Mouse (Mus musculus): Measurements from ENCODE around the gene Bbc3. TPM values are rescaled to one million over a fixed set of nuclear protein-coding genes. Genes with fewer than 3 reads are reported as not detected.

Gene Bbc3
- polyA plus RNA-seq, 1 experiment = 6.6 TPM

DNA sequence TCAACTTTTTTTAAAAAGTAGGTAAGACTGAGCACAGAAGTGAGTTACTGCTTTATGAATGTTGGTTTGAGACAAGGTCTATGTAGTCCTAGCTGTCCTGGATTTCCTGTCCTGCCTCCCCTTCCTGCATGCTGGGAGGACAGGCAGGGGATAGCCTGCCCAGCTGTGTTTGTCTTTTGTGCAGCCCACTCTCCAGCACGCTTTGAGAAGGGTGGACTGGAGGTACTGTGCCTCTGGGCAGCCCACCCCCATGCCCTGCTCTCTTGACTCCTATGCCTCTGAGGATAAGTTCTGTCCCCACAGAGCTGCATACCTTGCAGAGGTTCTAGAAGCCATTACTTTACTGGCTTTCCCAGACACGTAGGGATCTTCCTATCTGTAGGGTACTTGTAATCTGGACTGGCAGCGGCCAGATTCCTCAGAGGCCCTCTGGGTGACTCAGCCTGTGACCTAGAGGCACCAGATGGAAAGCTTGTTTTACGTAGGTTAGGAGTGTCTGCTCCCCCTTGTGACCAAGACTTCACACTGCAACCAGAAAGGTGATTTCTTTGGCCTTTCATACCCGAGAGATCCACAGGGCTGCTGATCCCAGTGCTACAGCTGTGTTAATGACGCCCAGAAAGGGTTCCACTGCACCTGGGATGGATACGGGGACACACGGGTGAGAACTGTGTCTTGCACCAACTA lies 17.9 kb downstream of the Bbc3 start:
- Histone ChIP-seq H3K27me3 (ENCODE audit: control insufficient read depth, insufficient read depth, insufficient read length) (no peaks in the 10 kb centered on the region), H3K79me2 (ENCODE audit: control insufficient read depth, insufficient read depth) (no peaks in the 10 kb centered on the region), H3ac (ENCODE audit: control insufficient read depth, insufficient read length, low read depth) (peak overlapping the region; percentile 52), H3K36me3 (ENCODE audit: control insufficient read depth, insufficient read depth) (peaks cover 35% of the 10 kb centered on the region), H3K4me3 (ENCODE audit: insufficient read depth, poor library complexity, severe bottlenecking) (no peak overlapping the region), H3K79me3 (ENCODE audit: low read depth) (peaks cover 2% of the 10 kb centered on the region)
- TF ChIP-seq MAX (IDR thresholded peaks at IDR 0.05) = no peak
- TF ChIP-seq FOSL1 (IDR thresholded peaks at IDR 0.05; ENCODE audit: insufficient read depth, low read length, poor library complexity, severe bottlenecking) = no peak
- TF ChIP-seq CTCF (IDR thresholded peaks at IDR 0.05; ENCODE audit: control insufficient read depth, insufficient read depth, insufficient read length) = no peak
- no peak for TF ChIP-seq USF1 (IDR thresholded peaks at IDR 0.05; ENCODE audit: low read depth)
- no peak for TF ChIP-seq CEBPB (IDR thresholded peaks at IDR 0.05; ENCODE audit: low read depth)
- TF ChIP-seq MYOD1 (IDR thresholded peaks at IDR 0.05; ENCODE audit: control insufficient read depth, insufficient read length, low read depth) = no peak

DNA sequence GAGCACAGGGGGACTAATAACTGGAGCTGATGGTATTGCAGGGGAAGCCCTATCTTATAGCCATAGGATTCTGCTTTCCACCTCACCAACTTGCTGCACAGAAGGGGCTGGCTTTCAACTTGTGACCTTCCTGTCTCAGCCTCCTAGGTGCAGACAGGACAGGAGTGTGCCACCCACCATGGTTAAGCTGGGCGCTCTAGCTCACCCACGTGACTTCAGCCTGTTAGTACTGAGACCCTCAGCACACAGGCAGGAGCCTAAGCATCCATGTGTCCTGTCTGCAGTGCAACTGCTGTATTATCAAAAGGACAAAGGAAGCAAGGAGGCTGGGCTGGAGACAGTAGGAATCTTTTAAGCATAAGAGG lies 18.4 kb downstream of the Bbc3 start:
- peaks cover 2% of the 10 kb centered on the region for H3K79me3 ChIP-seq (ENCODE audit: low read depth)
- H3ac ChIP-seq (ENCODE audit: control insufficient read depth, insufficient read length, low read depth) = no peak overlapping the region
- peaks cover 39% of the 10 kb centered on the region for H3K36me3 ChIP-seq (ENCODE audit: control insufficient read depth, insufficient read depth)
- H3K4me3 ChIP-seq (ENCODE audit: insufficient read depth, poor library complexity, severe bottlenecking) = no peak overlapping the region
- no peaks in the 10 kb centered on the region for H3K27me3 ChIP-seq (ENCODE audit: control insufficient read depth, insufficient read depth, insufficient read length)
- no peaks in the 10 kb centered on the region for H3K79me2 ChIP-seq (ENCODE audit: control insufficient read depth, insufficient read depth)
- TF ChIP-seq MYOD1 (IDR thresholded peaks at IDR 0.05; ENCODE audit: control insufficient read depth, insufficient read length, low read depth) (no peak), FOSL1 (IDR thresholded peaks at IDR 0.05; ENCODE audit: insufficient read depth, low read length, poor library complexity, severe bottlenecking) (no peak)

DNA sequence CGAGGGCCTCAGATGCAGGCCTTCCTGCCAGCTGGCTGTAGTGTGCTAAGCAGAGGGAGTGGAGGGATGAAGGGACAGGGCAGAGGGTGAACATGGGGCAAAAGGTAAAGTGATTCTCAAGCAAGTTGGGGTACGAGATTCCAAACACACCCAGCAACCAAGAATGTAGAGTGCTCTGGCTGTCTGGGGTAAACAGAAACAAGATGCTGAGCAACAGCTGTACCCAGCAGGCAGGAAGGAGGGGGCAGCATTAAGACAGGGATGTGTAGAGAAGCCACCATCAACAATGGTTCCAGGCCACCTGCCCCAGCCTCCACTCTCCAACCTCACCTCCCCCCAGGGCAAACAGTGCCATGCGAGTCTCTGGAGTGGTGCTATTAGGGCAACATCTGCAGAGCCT lies 21.0 kb downstream of the Bbc3 start:
- no peaks in the 10 kb centered on the region for H3K27me3 ChIP-seq (ENCODE audit: control insufficient read depth, insufficient read depth, insufficient read length)
- no peaks in the 10 kb centered on the region for H3K79me2 ChIP-seq (ENCODE audit: control insufficient read depth, insufficient read depth)
- no peak overlapping the region for H3K4me3 ChIP-seq (ENCODE audit: insufficient read depth, poor library complexity, severe bottlenecking)
- H3K36me3 ChIP-seq (ENCODE audit: control insufficient read depth, insufficient read depth) = peaks cover 56% of the 10 kb centered on the region
- H3ac ChIP-seq (ENCODE audit: control insufficient read depth, insufficient read length, low read depth) = no peak overlapping the region
- no peak for TF ChIP-seq CTCF (IDR thresholded peaks at IDR 0.05; ENCODE audit: control insufficient read depth, insufficient read depth, insufficient read length)
- no peak for TF ChIP-seq USF1 (IDR thresholded peaks at IDR 0.05; ENCODE audit: low read depth)
- TF ChIP-seq MYOD1 (IDR thresholded peaks at IDR 0.05; ENCODE audit: control insufficient read depth, insufficient read length, low read depth) = no peak
- no peak for TF ChIP-seq CEBPB (IDR thresholded peaks at IDR 0.05; ENCODE audit: low read depth)
- no peak for TF ChIP-seq MYOG (IDR thresholded peaks at IDR 0.05; ENCODE audit: control insufficient read depth, extremely low read depth, insufficient read length)
- no peak for TF ChIP-seq MAX (IDR thresholded peaks at IDR 0.05)
- no peak for TF ChIP-seq FOSL1 (IDR thresholded peaks at IDR 0.05; ENCODE audit: insufficient read depth, low read length, poor library complexity, severe bottlenecking)
- H3K79me3 ChIP-seq (ENCODE audit: low read depth) = peaks cover 2% of the 10 kb centered on the region

DNA sequence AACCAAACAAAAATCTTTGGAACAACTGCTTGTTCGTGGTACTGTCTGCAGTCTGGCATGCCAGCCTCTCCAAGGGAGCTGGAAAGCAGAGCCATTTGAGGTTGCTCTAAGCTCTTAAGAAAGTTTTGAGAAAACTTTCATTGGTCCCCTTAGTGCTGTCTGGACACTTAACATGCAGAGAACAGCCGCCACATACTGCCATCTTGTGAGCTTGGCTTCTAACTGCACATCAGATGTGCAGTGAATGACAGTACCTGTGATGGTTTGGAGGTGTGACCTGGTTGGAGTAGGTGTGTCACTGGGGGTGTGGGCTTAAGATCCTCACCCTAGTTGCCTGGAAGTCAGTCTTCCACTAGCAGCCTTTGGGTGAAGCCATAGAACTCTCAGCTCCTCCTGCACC lies 29.5 kb downstream of the Bbc3 start:
- Histone ChIP-seq H3K79me2 (ENCODE audit: control insufficient read depth, insufficient read depth) (peaks cover 22% of the 10 kb centered on the region), H3K36me3 (ENCODE audit: control insufficient read depth, insufficient read depth) (peaks cover 44% of the 10 kb centered on the region), H3K27me3 (ENCODE audit: control insufficient read depth, insufficient read depth, insufficient read length) (no peaks in the 10 kb centered on the region), H3K79me3 (ENCODE audit: low read depth) (peaks cover 2% of the 10 kb centered on the region), H3K4me3 (ENCODE audit: insufficient read depth, poor library complexity, severe bottlenecking) (no peak overlapping the region), H3ac (ENCODE audit: control insufficient read depth, insufficient read length, low read depth) (no peak overlapping the region)
- no peak for TF ChIP-seq CEBPB (IDR thresholded peaks at IDR 0.05; ENCODE audit: low read depth)
- no peak for TF ChIP-seq USF1 (IDR thresholded peaks at IDR 0.05; ENCODE audit: low read depth)
- no peak for TF ChIP-seq MYOD1 (IDR thresholded peaks at IDR 0.05; ENCODE audit: control insufficient read depth, insufficient read length, low read depth)

- peaks cover 22% of the 10 kb centered on the region for H3K36me3 ChIP-seq (ENCODE audit: control insufficient read depth, insufficient read depth)
- peaks cover 25% of the 10 kb centered on the region for H3K79me2 ChIP-seq (ENCODE audit: control insufficient read depth, insufficient read depth)
- H3K4me3 ChIP-seq (ENCODE audit: insufficient read depth, poor library complexity, severe bottlenecking) = no peak overlapping the region
- TF ChIP-seq FOSL1 (IDR thresholded peaks at IDR 0.05; ENCODE audit: insufficient read depth, low read length, poor library complexity, severe bottlenecking) (no peak), MYOG (IDR thresholded peaks at IDR 0.05; ENCODE audit: control insufficient read depth, extremely low read depth, insufficient read length) (no peak)
- no peaks in the 10 kb centered on the region for H3K27me3 ChIP-seq (ENCODE audit: control insufficient read depth, insufficient read depth, insufficient read length)
- peaks cover 11% of the 10 kb centered on the region for H3K79me3 ChIP-seq (ENCODE audit: low read depth)
- no peak overlapping the region for H3ac ChIP-seq (ENCODE audit: control insufficient read depth, insufficient read length, low read depth)
These were observed 36.4 kb downstream of the Bbc3 start for GRCm38 (mm10) chr7:16344598-16344997.

DNA sequence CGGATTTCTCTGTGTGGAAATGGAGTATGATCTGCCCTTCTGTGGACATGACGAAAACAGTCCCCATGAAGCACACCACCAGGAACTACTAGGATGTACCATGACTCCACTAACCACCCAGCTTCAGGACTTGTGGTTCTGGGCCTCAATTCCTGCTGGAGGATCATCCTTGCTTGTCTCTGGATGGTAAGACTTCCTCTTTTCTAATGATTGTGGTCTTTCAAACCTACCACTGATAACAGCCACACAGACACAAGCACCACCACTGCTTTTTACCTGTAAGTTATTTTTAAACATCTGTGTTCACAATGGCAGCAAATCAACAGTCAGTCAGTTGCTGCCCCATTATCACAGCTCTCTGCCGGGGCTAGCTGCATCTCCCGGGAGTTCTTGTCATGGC lies 37.1 kb downstream of the Bbc3 start:
- peaks cover 19% of the 10 kb centered on the region for H3K79me2 ChIP-seq (ENCODE audit: control insufficient read depth, insufficient read depth)
- no peak overlapping the region for H3K4me3 ChIP-seq (ENCODE audit: insufficient read depth, poor library complexity, severe bottlenecking)
- peaks cover 11% of the 10 kb centered on the region for H3K79me3 ChIP-seq (ENCODE audit: low read depth)
- H3ac ChIP-seq (ENCODE audit: control insufficient read depth, insufficient read length, low read depth) = no peak overlapping the region
- peaks cover 27% of the 10 kb centered on the region for H3K36me3 ChIP-seq (ENCODE audit: control insufficient read depth, insufficient read depth)
- no peaks in the 10 kb centered on the region for H3K27me3 ChIP-seq (ENCODE audit: control insufficient read depth, insufficient read depth, insufficient read length)
- TF ChIP-seq FOSL1 (IDR thresholded peaks at IDR 0.05; ENCODE audit: insufficient read depth, low read length, poor library complexity, severe bottlenecking) = no peak
- no peak for TF ChIP-seq USF1 (IDR thresholded peaks at IDR 0.05; ENCODE audit: low read depth)
- no peak for TF ChIP-seq CTCF (IDR thresholded peaks at IDR 0.05; ENCODE audit: control insufficient read depth, insufficient read depth, insufficient read length)
- TF ChIP-seq CEBPB (IDR thresholded peaks at IDR 0.05; ENCODE audit: low read depth) = no peak
- no peak for TF ChIP-seq MYOD1 (IDR thresholded peaks at IDR 0.05; ENCODE audit: control insufficient read depth, insufficient read length, low read depth)
- TF ChIP-seq MYOG (IDR thresholded peaks at IDR 0.05; ENCODE audit: control insufficient read depth, extremely low read depth, insufficient read length) = no peak
- TF ChIP-seq MAX (IDR thresholded peaks at IDR 0.05) = no peak
